Mouse (Mus musculus): ENCODE results near the gene Cyp11a1.

Gene Cyp11a1

GRCm38 (mm10) chr9:57969736-57970495, 36.3 kb upstream of the Cyp11a1 start:
- in situ Hi-C loops (cut with MboI; ENCODE audit: low pct_unique_long_range_greater_than_20kb in 1 of 2, low sequenced_read_pairs in 2 of 2, unreplicated experiment in 1 of 2): no loop called here

- in situ Hi-C loops (cut with MboI; ENCODE audit: low pct_unique_long_range_greater_than_20kb in 1 of 2, low sequenced_read_pairs in 2 of 2, unreplicated experiment in 1 of 2): no loop called here
Measured at GRCm38 (mm10) chr9:57971413-57971812, 34.8 kb upstream of the Cyp11a1 start.

- in situ Hi-C loops (cut with MboI; ENCODE audit: low pct_unique_long_range_greater_than_20kb in 1 of 2, low sequenced_read_pairs in 2 of 2, unreplicated experiment in 1 of 2): no loop called here
Measured at GRCm38 (mm10) chr9:57972141-57972591, 34.0 kb upstream of the Cyp11a1 start.

GRCm38 (mm10) chr9:57972776-57973439, 33.3 kb upstream of the Cyp11a1 start:
- in situ Hi-C loops (cut with MboI; ENCODE audit: low pct_unique_long_range_greater_than_20kb in 1 of 2, low sequenced_read_pairs in 2 of 2, unreplicated experiment in 1 of 2): no loop called here

GRCm38 (mm10) chr9:57973440-57974066, 32.7 kb upstream of the Cyp11a1 start:
- in situ Hi-C loops (cut with MboI; ENCODE audit: low pct_unique_long_range_greater_than_20kb in 1 of 2, low sequenced_read_pairs in 2 of 2, unreplicated experiment in 1 of 2): no loop called here

GRCm38 (mm10) chr9:57974221-57974620, 32.0 kb upstream of the Cyp11a1 start:
- in situ Hi-C loops (cut with MboI; ENCODE audit: low pct_unique_long_range_greater_than_20kb in 1 of 2, low sequenced_read_pairs in 2 of 2, unreplicated experiment in 1 of 2): no loop called here

- in situ Hi-C loops (cut with MboI; ENCODE audit: low pct_unique_long_range_greater_than_20kb in 1 of 2, low sequenced_read_pairs in 2 of 2, unreplicated experiment in 1 of 2): no loop called here
Measured at GRCm38 (mm10) chr9:57975200-57975821, 30.9 kb upstream of the Cyp11a1 start.

- in situ Hi-C loops (cut with MboI; ENCODE audit: low pct_unique_long_range_greater_than_20kb in 1 of 2, low sequenced_read_pairs in 2 of 2, unreplicated experiment in 1 of 2): no loop called here
Measured at GRCm38 (mm10) chr9:57978025-57978424, 28.2 kb upstream of the Cyp11a1 start.

- in situ Hi-C loops (cut with MboI; ENCODE audit: low pct_unique_long_range_greater_than_20kb in 1 of 2, low sequenced_read_pairs in 2 of 2, unreplicated experiment in 1 of 2): no loop called here
Measured at GRCm38 (mm10) chr9:57978858-57979257, 27.4 kb upstream of the Cyp11a1 start.

- in situ Hi-C loops (cut with MboI; ENCODE audit: low pct_unique_long_range_greater_than_20kb in 1 of 2, low sequenced_read_pairs in 2 of 2, unreplicated experiment in 1 of 2): no loop called here
Measured at GRCm38 (mm10) chr9:57980570-57980969, 25.6 kb upstream of the Cyp11a1 start.

- in situ Hi-C loops (cut with MboI; ENCODE audit: low pct_unique_long_range_greater_than_20kb in 1 of 2, low sequenced_read_pairs in 2 of 2, unreplicated experiment in 1 of 2): no loop called here
Measured at GRCm38 (mm10) chr9:57985304-57985703, 20.9 kb upstream of the Cyp11a1 start.

- in situ Hi-C loops (cut with MboI; ENCODE audit: low pct_unique_long_range_greater_than_20kb in 1 of 2, low sequenced_read_pairs in 2 of 2, unreplicated experiment in 1 of 2): no loop called here
Measured at GRCm38 (mm10) chr9:57986293-57986692, 19.9 kb upstream of the Cyp11a1 start.

GRCm38 (mm10) chr9:57988098-57988497, 18.1 kb upstream of the Cyp11a1 start:
- in situ Hi-C loops (cut with MboI; ENCODE audit: low pct_unique_long_range_greater_than_20kb in 1 of 2, low sequenced_read_pairs in 2 of 2, unreplicated experiment in 1 of 2): no loop called here

GRCm38 (mm10) chr9:57989309-57989708, 16.9 kb upstream of the Cyp11a1 start:
- in situ Hi-C loops (cut with MboI; ENCODE audit: low pct_unique_long_range_greater_than_20kb in 1 of 2, low sequenced_read_pairs in 2 of 2, unreplicated experiment in 1 of 2): no loop called here

GRCm38 (mm10) chr9:57990438-57991110, 15.6 kb upstream of the Cyp11a1 start:
- in situ Hi-C loops (cut with MboI; ENCODE audit: low pct_unique_long_range_greater_than_20kb in 1 of 2, low sequenced_read_pairs in 2 of 2, unreplicated experiment in 1 of 2): loop anchor here (5.0 to 10.0 kb wide), 2 partner anchors 53 to 126 kb away; no protein-coding TSS in a partner anchor

GRCm38 (mm10) chr9:57992060-57992459, 14.2 kb upstream of the Cyp11a1 start:
- in situ Hi-C loops (cut with MboI; ENCODE audit: low pct_unique_long_range_greater_than_20kb in 1 of 2, low sequenced_read_pairs in 2 of 2, unreplicated experiment in 1 of 2): loop anchor here (5.0 to 10.0 kb wide), 2 partner anchors 55 to 127 kb away; no protein-coding TSS in a partner anchor

GRCm38 (mm10) chr9:57992781-57993591, 13.2 kb upstream of the Cyp11a1 start:
- in situ Hi-C loops (cut with MboI; ENCODE audit: low pct_unique_long_range_greater_than_20kb in 1 of 2, low sequenced_read_pairs in 2 of 2, unreplicated experiment in 1 of 2): loop anchor here (5.0 to 10.0 kb wide), 2 partner anchors 56 to 128 kb away; no protein-coding TSS in a partner anchor

Measured in mouse embryonic stem cell (cell line).